Mouse (Mus musculus) megakaryocyte-erythroid progenitor cell, adult 5-6 weeks (primary cell): ENCODE results near the gene Il10rb. TPM values are rescaled to one million over a fixed set of nuclear protein-coding genes. Genes with fewer than 3 reads are reported as not detected.

Source experiments
- ATAC-seq: replicated peaks from 2 replicates; pipeline ENCODE4 v1.8.0; 2016; ENCODE audit warnings: mild to moderate bottlenecking, inconsistent platforms; ENCODE audit not compliant: severe bottlenecking, poor library complexity, low FRiP score, low TSS enrichment
- total RNA-seq, 2 experiments: library from RNA; stranded (forward) in 1 of 2; stranded (reverse) in 1 of 2; fragments of 200-1000, 215-1000 nt in 1 of 2; fragments of >200 nt in 1 of 2; fragmentation: Nextera tagmentation in 1 of 2; gene quantifications; 2 replicates each; pipeline ENCODE4 v1.2.3; 2014 to 2017

The Il10rb gene
- total RNA-seq, 2 experiments from 2014 or later: 20.6 to 23.1 TPM

GRCm38 (mm10) chr16:91380151-91380550, 25.8 kb upstream of the Il10rb start:
- peak; percentile 82 for ATAC-seq

GRCm38 (mm10) chr16:91381606-91382005, 24.4 kb upstream of the Il10rb start:
- ATAC-seq: no peak

GRCm38 (mm10) chr16:91382261-91382790, 23.6 kb upstream of the Il10rb start:
- ATAC-seq: no peak

- no peak for ATAC-seq
These were observed 21.7 kb upstream of the Il10rb start for GRCm38 (mm10) chr16:91384221-91384620.

- ATAC-seq: no peak
These were observed 20.3 kb upstream of the Il10rb start for GRCm38 (mm10) chr16:91385621-91386020.

GRCm38 (mm10) chr16:91386419-91387120, 19.4 kb upstream of the Il10rb start:
- no peak for ATAC-seq

- ATAC-seq: peak; percentile 64; the same call in 1 of the 2 replicates
These were observed 18.9 kb upstream of the Il10rb start for GRCm38 (mm10) chr16:91387121-91387486.

- no peak for ATAC-seq
These were observed 15.9 kb upstream of the Il10rb start for GRCm38 (mm10) chr16:91390100-91390499.

GRCm38 (mm10) chr16:91391421-91391820, 14.5 kb upstream of the Il10rb start, which contains the start of gene Gm21970:
TSS of gene Gm21970 (plus strand) at chr16:91391721.
- ATAC-seq: no peak

- peak; percentile 76 for ATAC-seq
These were observed 11.0 kb upstream of the Il10rb start for GRCm38 (mm10) chr16:91394826-91395410.

GRCm38 (mm10) chr16:91395633-91396392, 10.2 kb upstream of the Il10rb start:
- ATAC-seq: peak; percentile 20; the same call in 1 of the 2 replicates

- ATAC-seq: peak; percentile 83
These were observed 9.0 kb upstream of the Il10rb start for GRCm38 (mm10) chr16:91396844-91397537.

GRCm38 (mm10) chr16:91398030-91398429, 7.9 kb upstream of the Il10rb start:
- no peak for ATAC-seq

GRCm38 (mm10) chr16:91398944-91399343, 7.0 kb upstream of the Il10rb start:
- ATAC-seq: no peak

- ATAC-seq: no peak
These were observed 4.3 kb upstream of the Il10rb start for GRCm38 (mm10) chr16:91401569-91402165.

- no peak for ATAC-seq
These were observed 2.2 kb upstream of the Il10rb start for GRCm38 (mm10) chr16:91403784-91404183.

- ATAC-seq: no peak
These were observed 1.8 kb upstream of the Il10rb start for GRCm38 (mm10) chr16:91404187-91404586.

- ATAC-seq: no peak
These were observed 961 bp upstream of the Il10rb start for GRCm38 (mm10) chr16:91404828-91405577.
